Mouse (Mus musculus) heart, embryonic 14.5 days (tissue): Measurements from ENCODE around the gene Arsb. TPM values are rescaled to one million over a fixed set of nuclear protein-coding genes. Genes with fewer than 3 reads are reported as not detected.

Source experiments
- ATAC-seq: fragments of 200-750 bp; cut with Nextera tagmentation; 2 replicates; pipeline ENCODE4 v1.8.0; 2017; ENCODE audit warnings: low read depth, moderate TSS enrichment; ENCODE audit not compliant: insufficient number of reproducible peaks, insufficient read depth, low FRiP score
- H3K27ac ChIP-seq, 2 experiments: fragments of 200-500 bp in 1 of 2; fragments of 300-500 bp in 1 of 2; sonication (generic) in 1 of 2; replicated peaks in 1 of 2; 2 replicates each; pipeline ENCODE4 v1.5.1; 2012 to 2014; ENCODE audit warnings: low read depth in 2 of 2, low read length in 2 of 2, control low read depth in 1 of 2, mild to moderate bottlenecking in 1 of 2, mixed read lengths in 1 of 2; ENCODE audit not compliant: control insufficient read depth in 1 of 2, insufficient read depth in 1 of 2
- H3K27me3 ChIP-seq: fragments of 300-500 bp; sonication (generic); 2 replicates; pipeline ENCODE4 v1.6.1; 2014; ENCODE audit warnings: mild to moderate bottlenecking, low read length, control low read depth; ENCODE audit not compliant: control insufficient read depth, insufficient read depth
- H3K36me3 ChIP-seq: fragments of 300-500 bp; sonication (generic); 2 replicates; pipeline ENCODE4 v1.6.1; 2014; ENCODE audit warnings: mild to moderate bottlenecking, control low read depth, low read length, mixed read lengths; ENCODE audit not compliant: control insufficient read depth, insufficient read depth
- H3K4me1 ChIP-seq, 2 experiments: fragments of 200-500 bp in 1 of 2; fragments of 300-500 bp in 1 of 2; sonication (generic) in 1 of 2; 2 replicates each; pipeline ENCODE4 v1.6.1; 2012 to 2014; ENCODE audit warnings: low read length in 2 of 2, control low read depth in 1 of 2, mixed read lengths in 1 of 2; ENCODE audit not compliant: control insufficient read depth in 2 of 2, insufficient read depth in 2 of 2
- H3K4me2 ChIP-seq: fragments of 300-500 bp; sonication (generic); 2 replicates; pipeline ENCODE4 v1.6.1; 2014; ENCODE audit warnings: mild to moderate bottlenecking, low read length
- H3K4me3 ChIP-seq, 2 experiments: fragments of 200-500 bp in 1 of 2; fragments of 300-500 bp in 1 of 2; sonication (generic) in 1 of 2; 2 replicates each; pipeline ENCODE4 v1.5.1; 2012 to 2014; ENCODE audit warnings: low read length in 2 of 2, mild to moderate bottlenecking in 2 of 2, control low read depth in 1 of 2, low read depth in 1 of 2, moderate library complexity in 1 of 2; ENCODE audit not compliant: control insufficient read depth in 1 of 2, insufficient read depth in 1 of 2
- H3K9ac ChIP-seq: fragments of 300-500 bp; sonication (generic); 2 replicates; pipeline ENCODE4 v1.6.1; 2014; ENCODE audit warnings: mild to moderate bottlenecking, low read length
- H3K9me3 ChIP-seq: fragments of 300-500 bp; sonication (generic); 2 replicates; pipeline ENCODE4 v1.6.1; 2016; ENCODE audit warnings: low read length, control low read depth; ENCODE audit not compliant: control insufficient read depth
- WGBS: fragments of 180-500 bp; shearing (Covaris S2); extraction: QIAGEN DNeasy Blood & Tissue Kit; methylation state at CpG from one replicate; pipeline ENCODE4 v1.1.7; 2014; 5-methylcytosine and 5-hydroxymethylcytosine counted together
- polyA plus RNA-seq: library from polyadenylated mRNA; unstranded; fragments of >200 nt; fragmentation: Nextera tagmentation; extraction: Ambion mirVana; gene quantifications from 2 replicates; pipeline ENCODE4 v1.2.1, GENCODE M21; 2014

Arsb gene
- polyA plus RNA-seq, 1 experiment from 2014 or later, result 10.0 TPM

DNA sequence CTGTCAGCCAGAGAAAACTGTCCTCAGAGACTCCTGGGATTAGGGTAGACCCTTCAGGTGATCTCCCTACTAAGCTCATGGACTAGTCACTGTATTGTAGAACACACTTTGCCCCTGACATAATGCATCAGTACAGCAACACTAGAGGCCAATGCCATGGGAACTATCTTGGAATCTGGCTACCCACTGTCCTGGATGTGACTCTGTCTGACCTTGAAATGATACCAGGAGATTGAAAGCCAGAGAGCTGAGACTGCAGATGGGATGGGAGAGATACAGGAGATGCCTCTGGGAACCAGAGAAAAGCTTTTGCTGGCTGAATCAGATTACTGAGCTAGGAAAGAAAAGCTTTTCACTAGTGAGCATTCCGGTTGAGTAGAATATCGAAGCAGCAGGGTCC lies 130.7 kb downstream of the Arsb start:
- no peak overlapping the region for H3K9ac ChIP-seq
- H3K4me3 ChIP-seq, result no peak overlapping the region
- H3K27me3 ChIP-seq, result no peaks in the 10 kb centered on the region
- H3K4me1 ChIP-seq, result 0 out of 4 replicates have a peak, but pooled peaks cover 0 to 6% of the 10 kb centered on the region in 2 experiments
- no peaks in the 10 kb centered on the region for H3K9me3 ChIP-seq
- no peak overlapping the region for H3K27ac ChIP-seq
- H3K36me3 ChIP-seq, result no peaks in the 10 kb centered on the region
- no peak overlapping the region for H3K4me2 ChIP-seq
- WGBS, result 90% methylated on average over 2 of the region's 2 CpGs
- no peak for ATAC-seq

DNA sequence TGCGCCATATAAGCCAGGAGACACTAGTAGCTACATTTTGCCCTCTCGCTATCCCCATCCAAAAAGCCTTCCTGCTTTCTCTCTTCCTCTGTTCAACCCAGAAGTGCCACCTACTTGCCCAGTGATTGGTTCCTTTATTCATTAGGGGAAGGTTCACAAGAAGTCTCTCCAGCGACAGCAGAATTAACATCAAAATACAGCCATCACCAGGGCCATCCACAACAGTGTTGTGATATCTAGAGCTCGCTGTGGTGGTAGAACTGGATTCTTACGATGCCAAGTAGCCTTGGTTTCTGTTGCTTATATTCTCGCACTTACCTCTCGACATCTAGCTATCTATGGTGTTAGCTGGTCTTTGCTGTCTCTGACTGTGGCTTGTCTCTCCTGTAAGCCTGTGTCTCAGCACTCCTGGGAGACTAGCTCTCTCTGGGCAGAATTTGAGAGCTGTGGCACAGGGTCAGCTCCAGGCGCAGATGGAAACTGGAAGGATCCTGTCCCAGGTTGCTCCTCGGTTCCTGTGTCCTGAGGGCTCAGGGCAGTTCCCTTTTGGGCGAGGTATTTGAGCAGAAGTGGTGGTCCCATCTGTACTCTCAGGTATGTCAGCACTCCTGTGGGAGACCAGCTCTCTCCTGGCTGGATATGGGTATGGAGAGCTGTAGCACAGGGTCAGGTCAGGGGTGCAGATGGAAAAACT lies 135.3 kb downstream of the Arsb start:
- no peak overlapping the region for H3K4me3 ChIP-seq
- peaks cover 4% of the 10 kb centered on the region in 2 experiments; a peak in 1 of 4 replicates for H3K4me1 ChIP-seq
- H3K9me3 ChIP-seq, result no peaks in the 10 kb centered on the region
- H3K27ac ChIP-seq, result no peak overlapping the region
- H3K9ac ChIP-seq, result no peak overlapping the region
- no peaks in the 10 kb centered on the region for H3K36me3 ChIP-seq
- H3K4me2 ChIP-seq, result no peak overlapping the region
- no peak for ATAC-seq
- no peaks in the 10 kb centered on the region for H3K27me3 ChIP-seq
- 79% methylated on average over 10 of the region's 10 CpGs for WGBS

DNA sequence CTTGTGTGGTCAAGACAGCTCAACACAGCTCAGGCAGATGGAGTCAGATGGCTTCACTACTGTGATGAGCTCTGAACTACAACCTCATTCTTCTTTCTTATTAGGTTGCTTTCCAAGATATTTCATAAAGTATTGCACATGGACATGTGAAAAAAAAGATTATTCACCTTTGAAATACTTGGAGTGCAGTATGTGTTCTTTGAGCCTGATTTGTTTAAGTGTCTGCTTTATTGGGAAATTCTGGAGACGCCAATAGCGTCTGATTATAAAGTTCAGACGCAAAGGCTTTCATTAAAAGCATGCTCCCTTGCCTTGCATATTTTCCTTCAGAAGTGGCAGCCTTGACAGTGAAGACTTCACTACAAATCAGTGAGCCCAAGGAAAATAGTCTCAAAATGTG lies 136.5 kb downstream of the Arsb start:
- Histone ChIP-seq H3K27me3 (no peaks in the 10 kb centered on the region), H3K27ac (no peak overlapping the region), H3K4me1 (peaks cover 4% of the 10 kb centered on the region in 2 experiments; a peak in 1 of 4 replicates), H3K4me2 (no peak overlapping the region), H3K9ac (no peak overlapping the region), H3K36me3 (no peaks in the 10 kb centered on the region), H3K4me3 (no peak overlapping the region), H3K9me3 (no peaks in the 10 kb centered on the region)
- no peak for ATAC-seq
- WGBS, result 94% methylated on average over 3 of the region's 3 CpGs

DNA sequence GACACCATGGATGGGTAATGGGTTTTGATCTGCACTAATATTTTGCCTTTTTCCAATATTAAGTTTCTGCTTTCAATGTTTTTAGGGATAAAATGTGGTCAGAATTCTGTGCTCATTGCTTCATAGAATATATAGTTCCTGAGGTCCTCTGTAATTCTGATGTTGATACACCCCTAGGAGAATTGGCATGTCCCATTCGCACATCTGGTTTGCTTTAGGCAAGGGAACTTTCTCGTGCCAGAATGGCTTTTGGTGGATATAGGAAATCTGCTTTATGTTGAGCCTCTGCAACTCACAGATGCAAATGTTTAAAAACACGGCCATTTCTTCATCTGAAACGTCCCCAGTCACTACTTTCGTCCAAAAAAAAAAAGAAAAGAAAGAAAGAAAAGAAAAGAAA lies 138.4 kb downstream of the Arsb start:
- Histone ChIP-seq H3K4me3 (no peak overlapping the region), H3K36me3 (no peaks in the 10 kb centered on the region), H3K4me1 (peaks cover 4% of the 10 kb centered on the region in 2 experiments; a peak in 1 of 4 replicates), H3K27me3 (no peaks in the 10 kb centered on the region), H3K9ac (no peak overlapping the region), H3K27ac (no peak overlapping the region), H3K4me2 (no peak overlapping the region), H3K9me3 (no peaks in the 10 kb centered on the region)
- 83% methylated on average over 5 of the region's 5 CpGs for WGBS
- no peak for ATAC-seq

DNA sequence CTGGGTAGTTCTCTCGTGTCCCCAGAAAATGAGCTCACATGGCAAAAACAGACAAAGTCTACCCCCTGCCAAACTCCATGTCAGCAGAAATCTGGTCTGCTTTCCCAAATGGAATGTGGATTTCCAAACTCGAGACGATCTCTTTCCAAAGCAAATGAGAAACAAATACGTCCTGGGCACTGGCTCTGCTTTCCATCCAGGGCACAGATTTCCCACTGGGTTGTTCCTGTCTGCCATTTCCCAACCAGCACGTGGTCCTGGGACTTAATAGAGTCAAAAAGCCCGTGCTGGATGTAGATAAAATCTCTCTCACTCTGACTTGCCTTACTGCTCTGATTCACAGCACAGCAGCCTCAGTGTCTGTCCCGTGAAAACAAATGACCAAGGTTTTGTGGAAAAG lies 139.6 kb downstream of the Arsb start:
- Histone ChIP-seq H3K4me1 (peaks cover 8% of the 10 kb centered on the region in 2 experiments; a peak in 2 of 4 replicates), H3K27ac (no peak overlapping the region), H3K4me3 (no peak overlapping the region), H3K36me3 (no peaks in the 10 kb centered on the region), H3K4me2 (no peak overlapping the region), H3K9ac (no peak overlapping the region), H3K27me3 (no peaks in the 10 kb centered on the region), H3K9me3 (no peaks in the 10 kb centered on the region)
- WGBS, result 40% methylated on average over 7 of the region's 7 CpGs
- ATAC-seq, result no peak

DNA sequence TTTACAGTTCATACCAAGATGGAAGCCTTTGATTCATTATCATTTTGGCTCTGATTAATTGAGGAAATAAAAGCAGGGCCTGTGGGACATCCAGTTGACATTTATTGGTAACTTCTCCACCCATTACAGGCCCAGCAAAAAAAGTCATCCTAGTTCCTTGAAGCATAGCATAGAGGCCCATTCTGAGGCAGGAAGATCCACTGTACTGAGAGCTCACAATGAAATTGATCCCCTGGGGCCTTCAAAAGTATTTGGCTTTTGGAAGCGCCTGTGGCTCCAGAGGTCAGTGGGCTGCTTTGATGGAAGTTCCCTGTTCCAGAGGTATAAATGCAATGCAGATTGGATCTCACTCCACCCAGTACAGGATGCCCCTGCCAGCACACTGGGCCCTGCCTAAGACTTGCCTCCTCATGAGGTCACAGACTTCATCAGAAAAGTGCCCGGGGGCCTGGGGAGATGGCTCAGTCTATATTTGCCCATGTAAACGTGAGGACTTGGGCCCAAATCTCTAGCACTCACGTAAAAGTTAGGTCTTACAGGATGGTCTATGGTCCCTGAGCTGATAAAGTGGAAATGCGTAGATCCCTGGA lies 141.0 kb downstream of the Arsb start:
- H3K4me1 ChIP-seq, result peaks cover 8 to 10% of the 10 kb centered on the region in 2 experiments; a peak in 2 of 4 replicates
- H3K36me3 ChIP-seq, result no peaks in the 10 kb centered on the region
- no peak overlapping the region for H3K27ac ChIP-seq
- 80% methylated on average over 5 of the region's 5 CpGs for WGBS
- no peaks in the 10 kb centered on the region for H3K9me3 ChIP-seq
- H3K4me3 ChIP-seq, result no peak overlapping the region
- no peak overlapping the region for H3K9ac ChIP-seq
- no peak for ATAC-seq
- no peaks in the 10 kb centered on the region for H3K27me3 ChIP-seq
- H3K4me2 ChIP-seq, result no peak overlapping the region

DNA sequence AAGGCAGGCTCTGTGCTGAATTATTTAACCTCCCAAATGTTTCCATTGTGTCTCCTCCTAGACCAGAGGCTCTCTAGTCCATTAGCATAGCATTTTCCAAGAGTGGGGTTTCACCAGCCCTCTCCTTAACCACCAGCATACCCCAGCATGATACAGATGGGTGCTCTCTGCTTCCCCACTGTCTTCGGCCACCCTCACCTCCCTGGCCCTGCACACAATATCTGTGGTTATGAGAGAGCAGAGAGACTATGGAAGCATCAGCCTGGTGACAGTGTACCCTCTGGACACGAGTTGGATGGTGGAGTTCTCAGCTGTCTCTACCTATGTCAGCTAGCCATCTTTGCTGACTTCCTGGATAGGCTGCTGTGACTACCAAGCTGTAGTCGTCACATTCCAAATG lies 142.8 kb downstream of the Arsb start:
- no peaks in the 10 kb centered on the region for H3K36me3 ChIP-seq
- ATAC-seq, result no peak
- 71% methylated on average over 3 of the region's 3 CpGs for WGBS
- no peak overlapping the region for H3K27ac ChIP-seq
- no peaks in the 10 kb centered on the region for H3K27me3 ChIP-seq
- no peak overlapping the region for H3K4me3 ChIP-seq
- H3K4me2 ChIP-seq, result no peak overlapping the region
- peaks cover 8 to 10% of the 10 kb centered on the region in 2 experiments; a peak in 2 of 4 replicates for H3K4me1 ChIP-seq
- H3K9me3 ChIP-seq, result no peaks in the 10 kb centered on the region
- H3K9ac ChIP-seq, result no peak overlapping the region
